Mouse (Mus musculus): ENCODE measurements around the gene Trim8. TPM values are rescaled to one million over a fixed set of nuclear protein-coding genes. Genes with fewer than 3 reads are reported as not detected.

Trim8 gene
- polyA plus RNA-seq (2012; fragmentation: generic; extraction: Trizol) = 42.3 TPM

GRCm38 (mm10) chr19:46501401-46502068 is at the start of gene Trim8:
Gene Trim8, plus strand, starts transcription at chr19:46501702.
- Histone ChIP-seq H3ac (ENCODE audit: control insufficient read depth, insufficient read length) (peak within 1 kb of the TSS; percentile 85), H3K4me3 (peak within 1 kb of the TSS; percentile 99), H3K79me2 (ENCODE audit: control insufficient read depth, insufficient read depth) (peaks cover 36% of the 10 kb centered on the region), H3K4me2 (ENCODE audit: low read depth) (peak within 1 kb of the TSS; percentile 68), H3K27me3 (ENCODE audit: control insufficient read depth, insufficient read depth, insufficient read length) (no peaks in the 10 kb centered on the region), H3K36me3 (ENCODE audit: control insufficient read depth, insufficient read depth) (peaks cover 11% of the 10 kb centered on the region)
- TF ChIP-seq SRF (IDR thresholded peaks at IDR 0.05; ENCODE audit: control insufficient read depth, insufficient read length, low read depth) (no peak), POLR2AphosphoS2 (IDR thresholded peaks at IDR 0.05; ENCODE audit: insufficient read length, low read depth) (peak; percentile 33), REST (IDR thresholded peaks at IDR 0.05; ENCODE audit: insufficient read depth, insufficient read length) (no peak), MYOD1 (IDR thresholded peaks at IDR 0.05; ENCODE audit: control insufficient read depth in 1 of 3, insufficient read length in 2 of 3, low read depth in 2 of 3) (peak in 2 of 3 experiments; percentile 5 to 40), POLR2A (IDR thresholded peaks at IDR 0.05; ENCODE audit: insufficient read length, low read depth) (peak; percentile 72), TCF3 (IDR thresholded peaks at IDR 0.05; ENCODE audit: insufficient read length, low read depth) (peak; percentile 6)

- Histone ChIP-seq H3K4me2 (ENCODE audit: low read depth) (no peak overlapping the region), H3ac (ENCODE audit: control insufficient read depth, insufficient read length) (no peak overlapping the region), H3K79me2 (ENCODE audit: control insufficient read depth, insufficient read depth) (peaks cover 17% of the 10 kb centered on the region), H3K36me3 (ENCODE audit: control insufficient read depth, insufficient read depth) (peaks cover 11% of the 10 kb centered on the region), H3K27me3 (ENCODE audit: control insufficient read depth, insufficient read depth, insufficient read length) (no peaks in the 10 kb centered on the region), H3K4me3 (no peak overlapping the region)
- no peak for TF ChIP-seq SRF (IDR thresholded peaks at IDR 0.05; ENCODE audit: control insufficient read depth, insufficient read length, low read depth)
- no peak for TF ChIP-seq POLR2AphosphoS2 (IDR thresholded peaks at IDR 0.05; ENCODE audit: insufficient read length, low read depth)
- no peak for TF ChIP-seq MAX (IDR thresholded peaks at IDR 0.05; ENCODE audit: low read depth)
- TF ChIP-seq POLR2A (IDR thresholded peaks at IDR 0.05; ENCODE audit: insufficient read length, low read depth) = no peak
- TF ChIP-seq CEBPB (IDR thresholded peaks at IDR 0.05; ENCODE audit: insufficient read depth, poor library complexity, severe bottlenecking) = no peak
- TF ChIP-seq TCF12 (IDR thresholded peaks at IDR 0.05; ENCODE audit: insufficient read depth, poor library complexity, severe bottlenecking) = no peak
- TF ChIP-seq MYOD1 (IDR thresholded peaks at IDR 0.05; ENCODE audit: control insufficient read depth in 1 of 3, insufficient read length in 2 of 3, low read depth in 2 of 3) = no peak
- TF ChIP-seq TCF3 (IDR thresholded peaks at IDR 0.05; ENCODE audit: insufficient read length, low read depth) = no peak
- no peak for TF ChIP-seq USF1 (IDR thresholded peaks at IDR 0.05; ENCODE audit: low read depth)
- no peak for TF ChIP-seq MYOG (IDR thresholded peaks at IDR 0.05; ENCODE audit: control insufficient read depth in 1 of 3, insufficient read depth in 1 of 3, insufficient read length in 2 of 3, low read depth in 2 of 3)
- TF ChIP-seq REST (IDR thresholded peaks at IDR 0.05; ENCODE audit: insufficient read depth, insufficient read length) = no peak
- TF ChIP-seq E2F4 (IDR thresholded peaks at IDR 0.05; ENCODE audit: insufficient read depth) = no peak
Observed at GRCm38 (mm10) chr19:46452052-46452827, 49.3 kb upstream of the Trim8 start.

- peaks cover 11% of the 10 kb centered on the region for H3K36me3 ChIP-seq (ENCODE audit: control insufficient read depth, insufficient read depth)
- TF ChIP-seq E2F4 (IDR thresholded peaks at IDR 0.05; ENCODE audit: insufficient read depth) (no peak), TCF3 (IDR thresholded peaks at IDR 0.05; ENCODE audit: insufficient read length, low read depth) (no peak), POLR2AphosphoS2 (IDR thresholded peaks at IDR 0.05; ENCODE audit: insufficient read length, low read depth) (no peak), POLR2A (IDR thresholded peaks at IDR 0.05; ENCODE audit: insufficient read length, low read depth) (no peak), MAX (IDR thresholded peaks at IDR 0.05; ENCODE audit: low read depth) (no peak), CEBPB (IDR thresholded peaks at IDR 0.05; ENCODE audit: insufficient read depth, poor library complexity, severe bottlenecking) (no peak), USF1 (IDR thresholded peaks at IDR 0.05; ENCODE audit: low read depth) (no peak), REST (IDR thresholded peaks at IDR 0.05; ENCODE audit: insufficient read depth, insufficient read length) (no peak), MYOG (IDR thresholded peaks at IDR 0.05; ENCODE audit: control insufficient read depth in 1 of 3, insufficient read depth in 1 of 3, insufficient read length in 2 of 3, low read depth in 2 of 3) (no peak), TCF12 (IDR thresholded peaks at IDR 0.05; ENCODE audit: insufficient read depth, poor library complexity, severe bottlenecking) (no peak), MYOD1 (IDR thresholded peaks at IDR 0.05; ENCODE audit: control insufficient read depth in 1 of 3, insufficient read length in 2 of 3, low read depth in 2 of 3) (no peak), SRF (IDR thresholded peaks at IDR 0.05; ENCODE audit: control insufficient read depth, insufficient read length, low read depth) (no peak)
- no peak overlapping the region for H3K4me3 ChIP-seq
Observed at GRCm38 (mm10) chr19:46452916-46453315, 48.6 kb upstream of the Trim8 start.

GRCm38 (mm10) chr19:46454126-46454880 is 47.2 kb upstream of the Trim8 start:
- Histone ChIP-seq H3K4me2 (ENCODE audit: low read depth) (no peak overlapping the region), H3ac (ENCODE audit: control insufficient read depth, insufficient read length) (no peak overlapping the region), H3K79me2 (ENCODE audit: control insufficient read depth, insufficient read depth) (peaks cover 3% of the 10 kb centered on the region), H3K27me3 (ENCODE audit: control insufficient read depth, insufficient read depth, insufficient read length) (no peaks in the 10 kb centered on the region), H3K36me3 (ENCODE audit: control insufficient read depth, insufficient read depth) (peaks cover 11% of the 10 kb centered on the region), H3K4me3 (no peak overlapping the region)
- TF ChIP-seq MYOG (IDR thresholded peaks at IDR 0.05; ENCODE audit: control insufficient read depth in 1 of 3, insufficient read depth in 1 of 3, insufficient read length in 2 of 3, low read depth in 2 of 3) (no peak), MAX (IDR thresholded peaks at IDR 0.05; ENCODE audit: low read depth) (no peak), TCF3 (IDR thresholded peaks at IDR 0.05; ENCODE audit: insufficient read length, low read depth) (no peak), REST (IDR thresholded peaks at IDR 0.05; ENCODE audit: insufficient read depth, insufficient read length) (no peak), SRF (IDR thresholded peaks at IDR 0.05; ENCODE audit: control insufficient read depth, insufficient read length, low read depth) (no peak), TCF12 (IDR thresholded peaks at IDR 0.05; ENCODE audit: insufficient read depth, poor library complexity, severe bottlenecking) (no peak), USF1 (IDR thresholded peaks at IDR 0.05; ENCODE audit: low read depth) (no peak), E2F4 (IDR thresholded peaks at IDR 0.05; ENCODE audit: insufficient read depth) (no peak), POLR2AphosphoS2 (IDR thresholded peaks at IDR 0.05; ENCODE audit: insufficient read length, low read depth) (no peak), CEBPB (IDR thresholded peaks at IDR 0.05; ENCODE audit: insufficient read depth, poor library complexity, severe bottlenecking) (no peak)

More at GRCm38 (mm10) chr19:46452916-46453315, 48.6 kb upstream of the Trim8 start:
- Histone ChIP-seq H3K27me3 (ENCODE audit: control insufficient read depth, insufficient read depth, insufficient read length) (no peaks in the 10 kb centered on the region), H3K79me2 (ENCODE audit: control insufficient read depth, insufficient read depth) (peaks cover 14% of the 10 kb centered on the region), H3ac (ENCODE audit: control insufficient read depth, insufficient read length) (no peak overlapping the region), H3K4me2 (ENCODE audit: low read depth) (no peak overlapping the region)
